Mouse (Mus musculus): Measurements from ENCODE around the gene Slc16a11. TPM values are rescaled to one million over a fixed set of nuclear protein-coding genes. Genes with fewer than 3 reads are reported as not detected.

Slc16a11 gene
- polyA plus RNA-seq, 1 experiment from 2014 or later, result 3.6 TPM

GRCm38 (mm10) chr11:70214856-70215209 is 2.3 kb downstream of the Slc16a11 start:
- no peak overlapping the region for H3K27ac ChIP-seq (ENCODE audit: low read depth, low read length)
- H3K36me3 ChIP-seq (ENCODE audit: control insufficient read depth, insufficient read depth), result peaks cover 4% of the 10 kb centered on the region; the same call in 1 of the 2 replicates
- 0 out of 2 replicates have a peak overlapping the region, but pooled peaks have one; percentile 17 for H3K9ac ChIP-seq (ENCODE audit: low read depth, low read length)
- peak overlapping the region; percentile 32; the same call in 1 of the 2 replicates for H3K4me3 ChIP-seq (ENCODE audit: low read depth, low read length)
- peaks cover 15% of the 10 kb centered on the region for H3K27me3 ChIP-seq (replicated peaks; ENCODE audit: control insufficient read depth, insufficient read depth, low read length)
- TF ChIP-seq CTCF (IDR thresholded peaks at IDR 0.05; ENCODE audit: low read depth), result no peak
- 28% methylated on average over 17 of the region's 18 CpGs for WGBS
- H3K4me2 ChIP-seq (replicated peaks; ENCODE audit: low read depth), result peak overlapping the region; percentile 73
- no peaks in the 10 kb centered on the region for H3K9me3 ChIP-seq (ENCODE audit: control insufficient read depth)
- ATAC-seq, result no peak
- H3K4me1 ChIP-seq (replicated peaks; ENCODE audit: control insufficient read depth, insufficient read depth, low read length), result peaks cover 12% of the 10 kb centered on the region

DNA sequence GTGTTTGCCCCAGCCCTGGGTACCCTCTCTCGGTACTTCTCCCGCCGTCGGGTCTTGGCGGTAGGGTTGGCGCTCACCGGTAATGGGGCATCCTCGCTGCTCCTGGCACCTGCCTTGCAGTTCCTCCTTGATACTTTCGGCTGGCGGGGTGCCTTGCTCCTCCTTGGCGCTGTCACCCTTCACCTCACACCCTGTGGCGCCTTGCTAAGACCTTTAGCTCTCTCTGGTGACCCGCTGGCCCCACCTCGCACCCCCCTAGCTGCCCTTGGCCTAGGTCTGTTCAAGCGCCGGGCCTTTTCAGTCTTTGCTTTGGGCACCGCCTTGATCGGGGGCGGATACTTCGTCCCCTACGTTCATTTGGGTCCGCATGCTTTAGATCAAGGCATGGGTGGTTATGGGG is 2.7 kb downstream of the Slc16a11 start:
- 47% methylated on average over 22 of the region's 22 CpGs for WGBS
- Histone ChIP-seq H3K9me3 (ENCODE audit: control insufficient read depth) (no peaks in the 10 kb centered on the region), H3K4me1 (replicated peaks; ENCODE audit: control insufficient read depth, insufficient read depth, low read length) (peaks cover 12% of the 10 kb centered on the region), H3K27me3 (replicated peaks; ENCODE audit: control insufficient read depth, insufficient read depth, low read length) (peaks cover 15% of the 10 kb centered on the region), H3K4me3 (ENCODE audit: low read depth, low read length) (no peak overlapping the region), H3K9ac (ENCODE audit: low read depth, low read length) (no peak overlapping the region), H3K27ac (ENCODE audit: low read depth, low read length) (no peak overlapping the region), H3K4me2 (replicated peaks; ENCODE audit: low read depth) (no peak overlapping the region), H3K36me3 (ENCODE audit: control insufficient read depth, insufficient read depth) (peaks cover 4% of the 10 kb centered on the region; the same call in 1 of the 2 replicates)
- no peak for TF ChIP-seq CTCF (IDR thresholded peaks at IDR 0.05; ENCODE audit: low read depth)
- no peak for ATAC-seq

- TF ChIP-seq CTCF (IDR thresholded peaks at IDR 0.05; ENCODE audit: low read depth), result no peak
- Histone ChIP-seq H3K9ac (ENCODE audit: low read depth, low read length) (no peak overlapping the region), H3K9me3 (ENCODE audit: control insufficient read depth) (no peaks in the 10 kb centered on the region), H3K4me3 (ENCODE audit: low read depth, low read length) (no peak overlapping the region), H3K27me3 (replicated peaks; ENCODE audit: control insufficient read depth, insufficient read depth, low read length) (peaks cover 15% of the 10 kb centered on the region), H3K27ac (ENCODE audit: low read depth, low read length) (no peak overlapping the region), H3K36me3 (ENCODE audit: control insufficient read depth, insufficient read depth) (peaks cover 4% of the 10 kb centered on the region; the same call in 1 of the 2 replicates), H3K4me1 (replicated peaks; ENCODE audit: control insufficient read depth, insufficient read depth, low read length) (peaks cover 12% of the 10 kb centered on the region), H3K4me2 (replicated peaks; ENCODE audit: low read depth) (no peak overlapping the region)
- ATAC-seq, result no peak
- WGBS, result 84% methylated on average over 3 of the region's 3 CpGs
These were observed 3.6 kb downstream of the Slc16a11 start for GRCm38 (mm10) chr11:70216103-70216502.

DNA sequence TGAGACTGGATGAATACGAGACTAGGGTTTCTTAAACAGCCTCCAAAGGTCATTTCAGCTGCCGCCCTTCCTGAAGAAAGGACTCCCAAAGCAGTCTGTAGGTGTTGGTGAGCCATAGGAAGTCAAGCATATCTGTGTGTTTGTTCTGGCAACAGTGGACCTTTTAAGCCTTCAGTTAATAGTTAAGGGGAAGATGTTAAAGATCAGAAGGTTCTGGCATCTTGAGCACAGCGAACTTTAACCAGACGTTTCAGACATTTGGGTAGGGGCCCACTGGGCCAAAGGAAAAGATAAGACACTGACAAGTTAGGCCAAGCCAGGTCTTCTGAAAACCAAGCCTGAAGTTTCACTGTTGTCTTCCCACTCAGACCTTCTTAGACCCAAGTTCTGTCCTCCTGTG is 5.5 kb downstream of the Slc16a11 start:
- H3K4me1 ChIP-seq (replicated peaks; ENCODE audit: control insufficient read depth, insufficient read depth, low read length), result peaks cover 12% of the 10 kb centered on the region
- H3K9me3 ChIP-seq (ENCODE audit: control insufficient read depth), result no peaks in the 10 kb centered on the region
- H3K27ac ChIP-seq (ENCODE audit: low read depth, low read length), result no peak overlapping the region
- 36% methylated on average over 4 of the region's 4 CpGs for WGBS
- H3K4me2 ChIP-seq (replicated peaks; ENCODE audit: low read depth), result peak overlapping the region; percentile 24; the same call in 1 of the 2 replicates
- no peak overlapping the region for H3K4me3 ChIP-seq (ENCODE audit: low read depth, low read length)
- TF ChIP-seq CTCF (IDR thresholded peaks at IDR 0.05; ENCODE audit: low read depth), result no peak
- H3K9ac ChIP-seq (ENCODE audit: low read depth, low read length), result no peak overlapping the region
- no peak for ATAC-seq
- peaks cover 15% of the 10 kb centered on the region for H3K27me3 ChIP-seq (replicated peaks; ENCODE audit: control insufficient read depth, insufficient read depth, low read length)
- peaks cover 4% of the 10 kb centered on the region; the same call in 1 of the 2 replicates for H3K36me3 ChIP-seq (ENCODE audit: control insufficient read depth, insufficient read depth)

DNA sequence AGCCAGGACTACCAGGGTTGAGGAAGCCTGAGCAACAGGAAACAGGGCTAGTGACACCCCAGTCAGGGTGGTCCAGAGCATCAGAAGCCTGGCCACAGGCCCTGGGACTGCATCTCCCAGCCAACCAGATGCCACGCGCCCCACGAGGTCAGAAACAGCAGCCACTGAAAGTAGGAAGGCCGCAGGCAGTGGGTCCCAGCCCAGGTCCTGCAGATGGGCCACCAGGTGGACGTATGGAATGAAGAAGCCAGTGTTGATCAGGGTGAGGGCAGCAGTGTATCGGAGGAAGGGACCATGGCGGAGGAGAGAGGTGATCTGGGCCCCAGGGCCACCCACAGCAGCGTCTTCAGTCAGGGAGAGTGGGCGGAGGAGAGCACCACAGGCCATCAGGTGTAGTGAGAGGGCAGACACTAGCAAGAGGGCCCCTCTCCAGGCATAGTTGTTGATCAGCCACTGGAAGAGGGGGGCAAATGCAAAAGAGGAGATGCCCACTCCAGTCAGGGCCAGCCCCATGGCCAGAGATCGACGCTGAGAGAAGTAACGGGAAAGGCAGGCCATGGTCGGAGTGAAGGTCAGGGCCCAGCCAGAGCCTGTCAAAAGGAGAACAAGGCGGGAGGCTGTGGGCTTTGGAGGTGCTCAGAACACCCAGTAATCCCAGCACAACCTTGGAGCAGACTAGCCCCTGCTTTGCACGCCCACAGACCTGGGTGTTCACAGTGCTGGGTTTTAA is 6.4 kb downstream of the Slc16a11 start:
- H3K36me3 ChIP-seq (ENCODE audit: control insufficient read depth, insufficient read depth), result peaks cover 4% of the 10 kb centered on the region; the same call in 1 of the 2 replicates
- WGBS, result 74% methylated on average over 15 of the region's 15 CpGs
- no peaks in the 10 kb centered on the region for H3K9me3 ChIP-seq (ENCODE audit: control insufficient read depth)
- H3K4me2 ChIP-seq (replicated peaks; ENCODE audit: low read depth), result peak overlapping the region; percentile 95
- H3K4me3 ChIP-seq (ENCODE audit: low read depth, low read length), result no peak overlapping the region
- H3K27me3 ChIP-seq (replicated peaks; ENCODE audit: control insufficient read depth, insufficient read depth, low read length), result peaks cover 15% of the 10 kb centered on the region
- H3K4me1 ChIP-seq (replicated peaks; ENCODE audit: control insufficient read depth, insufficient read depth, low read length), result peaks cover 12% of the 10 kb centered on the region
- no peak for ATAC-seq
- H3K27ac ChIP-seq (ENCODE audit: low read depth, low read length), result no peak overlapping the region; the same call in 1 of the 2 replicates
- TF ChIP-seq CTCF (IDR thresholded peaks at IDR 0.05; ENCODE audit: low read depth), result no peak
- no peak overlapping the region for H3K9ac ChIP-seq (ENCODE audit: low read depth, low read length)

DNA sequence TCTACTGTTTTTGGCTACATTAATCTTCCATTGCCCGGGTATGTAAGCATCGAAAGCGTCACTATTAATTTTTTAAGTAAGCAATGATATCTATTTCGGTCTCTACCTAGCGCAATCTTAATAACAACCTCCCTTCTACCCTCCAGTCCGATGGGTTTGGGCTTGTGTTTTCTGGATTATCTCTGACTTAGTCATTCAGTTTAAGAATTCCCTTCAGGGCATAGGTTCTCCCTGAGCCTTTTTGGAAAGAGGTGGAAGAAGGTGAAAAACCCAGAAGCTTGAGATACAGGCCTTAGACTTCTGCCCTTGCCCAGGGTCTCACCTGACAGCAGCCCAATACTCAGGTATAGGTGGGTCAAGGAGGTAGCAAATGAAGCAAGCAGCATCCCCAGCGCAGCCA is 7.3 kb downstream of the Slc16a11 start:
- Histone ChIP-seq H3K4me3 (ENCODE audit: low read depth, low read length) (peak overlapping the region; percentile 59), H3K27me3 (replicated peaks; ENCODE audit: control insufficient read depth, insufficient read depth, low read length) (peaks cover 7% of the 10 kb centered on the region), H3K4me1 (replicated peaks; ENCODE audit: control insufficient read depth, insufficient read depth, low read length) (peaks cover 5% of the 10 kb centered on the region), H3K9me3 (ENCODE audit: control insufficient read depth) (no peaks in the 10 kb centered on the region), H3K27ac (ENCODE audit: low read depth, low read length) (no peak overlapping the region), H3K4me2 (replicated peaks; ENCODE audit: low read depth) (peak overlapping the region; percentile 95), H3K36me3 (ENCODE audit: control insufficient read depth, insufficient read depth) (peaks cover 4% of the 10 kb centered on the region; the same call in 1 of the 2 replicates), H3K9ac (ENCODE audit: low read depth, low read length) (peak overlapping the region; percentile 67; the same call in 1 of the 2 replicates)
- 48% methylated on average over 7 of the region's 7 CpGs for WGBS
- no peak for TF ChIP-seq CTCF (IDR thresholded peaks at IDR 0.05; ENCODE audit: low read depth)
- no peak for ATAC-seq
